Mouse (Mus musculus) kidney, postnatal 0 days (tissue): ENCODE measurements around the gene Slc39a10. TPM values are rescaled to one million over a fixed set of nuclear protein-coding genes. Genes with fewer than 3 reads are reported as not detected.

ENCODE experiments used
- ATAC-seq: fragments of 200-750 bp; cut with Nextera tagmentation; replicated peaks from 2 replicates; pipeline ENCODE4 v1.8.0; 2017; ENCODE audit warnings: low read depth, moderate number of reproducible peaks, moderate TSS enrichment, moderate library complexity; ENCODE audit not compliant: low FRiP score
- DNase-seq: peaks from one replicate; pipeline ENCODE4 v3.0.0-alpha.2; 2016; ENCODE audit warnings: low spot score
- H3K27ac ChIP-seq: fragments of 300-500 bp; sonication (generic); 2 replicates; pipeline ENCODE4 v1.5.1; 2014; ENCODE audit warnings: mild to moderate bottlenecking
- H3K27me3 ChIP-seq: fragments of 300-500 bp; sonication (generic); 2 replicates; pipeline ENCODE4 v1.6.1; 2014; ENCODE audit warnings: low read length, mixed read lengths; ENCODE audit not compliant: insufficient read depth
- H3K36me3 ChIP-seq: fragments of 300-500 bp; sonication (generic); 2 replicates; pipeline ENCODE4 v1.6.1; 2014; ENCODE audit warnings: low read length, mixed read lengths; ENCODE audit not compliant: insufficient read depth
- H3K4me1 ChIP-seq: fragments of 300-500 bp; sonication (generic); replicated peaks from 2 replicates; pipeline ENCODE4 v1.6.1; 2014; ENCODE audit warnings: antibody characterized with exemption, low read length, mixed read lengths; ENCODE audit not compliant: insufficient read depth
- H3K4me2 ChIP-seq: fragments of 300-500 bp; sonication (generic); 2 replicates; pipeline ENCODE4 v1.6.1; 2014; ENCODE audit warnings: mild to moderate bottlenecking, low read length, moderate library complexity, mixed read lengths
- H3K4me3 ChIP-seq: fragments of 300-500 bp; sonication (generic); replicated peaks from 2 replicates; pipeline ENCODE4 v1.5.1; 2014; ENCODE audit warnings: low read depth, low read length
- H3K9ac ChIP-seq: fragments of 300-500 bp; sonication (generic); 2 replicates; pipeline ENCODE4 v1.6.1; 2014; ENCODE audit warnings: low read depth, low read length
- H3K9me3 ChIP-seq: fragments of 300-500 bp; sonication (generic); replicated peaks from 2 replicates; pipeline ENCODE4 v1.6.1; 2016; ENCODE audit warnings: low read length, inconsistent platforms, mixed read lengths
- CTCF ChIP-seq: IDR thresholded peaks from 2 replicates; pipeline ENCODE4 v1.5.1; 2016; ENCODE audit warnings: antibody characterized with exemption, low read depth, mild to moderate bottlenecking, moderate library complexity
- WGBS: fragments of 180-500 bp; shearing (Covaris S2); extraction: QIAGEN DNeasy Blood & Tissue Kit; methylation state at CpG from one replicate; pipeline ENCODE4 v1.1.7; 2014; 5-methylcytosine and 5-hydroxymethylcytosine counted together
- polyA plus RNA-seq: library from polyadenylated mRNA; unstranded; fragments of >200 nt; fragmentation: Nextera tagmentation; extraction: Ambion mirVana; gene quantifications from 2 replicates; pipeline ENCODE4 v1.2.1, GENCODE M21; 2015

Gene Slc39a10
- polyA plus RNA-seq: 29.9 and 32.5 TPM in 2 replicates

DNA sequence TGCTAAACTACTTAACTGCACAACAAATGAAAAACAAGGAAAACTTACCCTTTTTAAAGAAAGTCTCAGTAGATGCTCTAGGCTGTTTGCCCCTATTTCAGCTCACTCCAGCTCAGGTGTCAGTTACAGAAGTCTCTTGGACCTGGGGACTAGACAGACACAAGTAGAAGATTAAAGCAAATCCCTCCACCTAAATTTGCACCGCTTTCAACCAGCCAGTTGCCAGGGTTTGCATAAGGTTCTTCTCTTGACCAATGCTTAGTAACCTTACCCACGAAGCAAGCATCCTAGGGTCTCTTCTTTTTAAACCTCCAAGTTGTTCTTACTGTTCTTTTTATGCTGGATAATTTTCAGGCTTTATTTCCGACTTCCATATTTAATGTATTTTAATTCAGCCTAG is at the start of gene Slc39a10:
Slc39a10 (minus strand) TSS at position 101 of the 400 bp plus-strand sequence.
- TF ChIP-seq CTCF: no peak
- ATAC-seq (no peak), DNase-seq (no peak)
- Histone ChIP-seq H3K27me3 (no peaks in the 10 kb centered on the region), H3K36me3 (no peaks in the 10 kb centered on the region), H3K9ac (no peak within 1 kb of the TSS), H3K27ac (no peak within 1 kb of the TSS), H3K4me1 (no peaks in the 10 kb centered on the region), H3K9me3 (no peaks in the 10 kb centered on the region), H3K4me2 (no peak within 1 kb of the TSS), H3K4me3 (no peak within 1 kb of the TSS)
- WGBS: 77% methylated on average over 3 of the region's 3 CpGs

DNA sequence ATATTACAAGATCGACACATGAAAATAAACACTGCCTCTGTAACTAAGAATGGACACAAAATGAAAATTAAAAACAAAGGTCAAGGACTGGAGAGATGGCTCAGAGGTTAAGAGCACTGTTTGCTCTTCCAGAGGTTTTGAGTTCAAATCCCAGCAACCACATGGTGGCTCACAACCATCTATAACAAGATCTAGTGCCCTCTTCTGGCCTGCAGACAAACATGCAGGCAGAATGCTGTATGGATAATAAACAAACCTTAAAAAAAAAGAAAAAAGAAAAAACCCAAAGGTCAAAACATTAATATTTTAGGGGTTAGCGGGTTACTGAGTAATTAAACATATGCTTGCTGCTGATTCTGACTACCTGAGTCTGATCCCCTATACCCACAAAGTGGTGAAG is 46.6 kb upstream of the Slc39a10 start:
- no peak overlapping the region for H3K4me2 ChIP-seq
- TF ChIP-seq CTCF: peak; percentile 13; the same call in 1 of the 2 replicates
- WGBS: 94% methylated on average over 2 of the region's 2 CpGs
- no peaks in the 10 kb centered on the region for H3K36me3 ChIP-seq
- no peaks in the 10 kb centered on the region for H3K27me3 ChIP-seq
- no peak overlapping the region for H3K4me3 ChIP-seq
- no peaks in the 10 kb centered on the region for H3K9me3 ChIP-seq
- ATAC-seq (no peak), DNase-seq (no peak)
- H3K9ac ChIP-seq: no peak overlapping the region
- no peaks in the 10 kb centered on the region for H3K4me1 ChIP-seq
- no peak overlapping the region for H3K27ac ChIP-seq

DNA sequence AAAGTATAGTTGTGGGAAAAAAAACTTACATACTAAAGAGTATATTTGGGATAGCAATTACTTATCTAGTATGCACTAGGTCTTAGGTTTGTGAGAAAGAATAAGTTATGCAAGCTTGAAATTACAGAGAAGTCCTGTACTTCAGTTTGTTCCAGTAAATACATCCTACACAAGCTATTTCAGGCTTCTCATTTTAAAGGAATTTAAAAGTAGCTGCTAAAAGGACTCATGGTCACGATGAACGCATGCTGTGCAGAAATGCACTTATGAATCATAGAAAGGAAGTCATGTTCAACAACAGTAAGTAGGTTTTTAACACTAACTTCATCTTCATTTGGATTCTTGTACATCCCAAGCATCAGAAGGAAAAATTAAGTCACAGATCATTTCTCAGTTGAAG is 45.0 kb upstream of the Slc39a10 start:
- no peak for ATAC-seq
- H3K4me1 ChIP-seq: no peaks in the 10 kb centered on the region
- no peaks in the 10 kb centered on the region for H3K9me3 ChIP-seq
- 83% methylated on average over 2 of the region's 2 CpGs for WGBS
- no peak overlapping the region for H3K9ac ChIP-seq
- no peak overlapping the region for H3K27ac ChIP-seq
- DNase-seq: no peak
- no peaks in the 10 kb centered on the region for H3K27me3 ChIP-seq
- no peak for TF ChIP-seq CTCF
- no peaks in the 10 kb centered on the region for H3K36me3 ChIP-seq
- no peak overlapping the region for H3K4me3 ChIP-seq
- H3K4me2 ChIP-seq: no peak overlapping the region

DNA sequence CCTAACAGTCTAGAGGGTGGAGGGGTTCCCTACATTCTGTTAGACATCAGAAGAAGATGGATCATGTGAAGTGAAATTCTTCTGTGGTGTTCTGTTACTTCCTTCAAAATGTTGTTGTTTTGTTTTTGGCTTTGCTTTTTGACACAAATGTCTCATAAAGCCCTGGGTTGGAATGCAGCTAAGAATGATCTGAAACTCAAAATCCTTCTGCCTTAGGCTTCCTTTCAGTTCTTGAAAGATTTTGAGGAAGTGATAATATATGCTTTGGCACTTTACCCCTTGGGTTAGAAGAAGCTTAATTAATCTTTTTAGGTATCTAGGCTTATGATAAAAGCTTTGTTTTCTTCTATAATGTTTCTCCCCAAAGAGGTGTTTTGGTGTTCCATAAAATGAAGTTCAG is 34.5 kb upstream of the Slc39a10 start:
- no peak for TF ChIP-seq CTCF
- no peak overlapping the region for H3K4me2 ChIP-seq
- H3K9ac ChIP-seq: no peak overlapping the region
- H3K4me1 ChIP-seq: no peaks in the 10 kb centered on the region
- no peak overlapping the region for H3K27ac ChIP-seq
- H3K36me3 ChIP-seq: no peaks in the 10 kb centered on the region
- H3K27me3 ChIP-seq: no peaks in the 10 kb centered on the region
- no peak overlapping the region for H3K4me3 ChIP-seq
- ATAC-seq (no peak), DNase-seq (no peak)
- no peaks in the 10 kb centered on the region for H3K9me3 ChIP-seq

DNA sequence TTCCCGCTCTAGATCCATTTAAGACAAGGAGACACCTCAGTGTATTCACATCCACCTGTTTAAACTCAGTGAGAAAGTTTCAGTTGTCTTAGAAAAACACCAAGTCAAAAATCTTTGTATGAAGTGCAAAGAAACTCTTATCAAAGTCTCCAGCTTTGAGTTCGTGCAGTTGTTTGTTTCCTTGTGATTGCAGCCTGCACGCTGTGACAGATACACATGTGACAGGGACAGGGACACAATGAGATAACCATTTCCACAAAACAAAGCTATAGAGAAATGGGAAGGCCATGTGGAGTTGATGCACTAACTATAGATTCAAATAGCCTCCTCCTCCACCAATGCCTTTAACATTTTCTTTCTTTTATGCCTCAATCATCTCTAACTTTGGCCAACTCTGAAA is 33.6 kb upstream of the Slc39a10 start:
- H3K4me1 ChIP-seq: no peaks in the 10 kb centered on the region
- no peak overlapping the region for H3K9ac ChIP-seq
- TF ChIP-seq CTCF: no peak
- H3K9me3 ChIP-seq: no peaks in the 10 kb centered on the region
- ATAC-seq (no peak), DNase-seq (no peak)
- no peaks in the 10 kb centered on the region for H3K27me3 ChIP-seq
- no peak overlapping the region for H3K4me2 ChIP-seq
- no peak overlapping the region for H3K4me3 ChIP-seq
- no peak overlapping the region for H3K27ac ChIP-seq
- no peaks in the 10 kb centered on the region for H3K36me3 ChIP-seq
- WGBS: 88% methylated on average over 3 of the region's 3 CpGs

- H3K9me3 ChIP-seq: no peaks in the 10 kb centered on the region
- ATAC-seq: no peak
- H3K4me2 ChIP-seq: no peak overlapping the region
- H3K27me3 ChIP-seq: no peaks in the 10 kb centered on the region
- peak; percentile 25; the same call in 1 of the 2 replicates for TF ChIP-seq CTCF
- no peak overlapping the region for H3K27ac ChIP-seq
- no peak for DNase-seq
- H3K36me3 ChIP-seq: no peaks in the 10 kb centered on the region
- H3K9ac ChIP-seq: no peak overlapping the region
- no peaks in the 10 kb centered on the region for H3K4me1 ChIP-seq
- H3K4me3 ChIP-seq: no peak overlapping the region
Observed at GRCm38 (mm10) chr1:46924992-46925391, 32.3 kb upstream of the Slc39a10 start.

DNA sequence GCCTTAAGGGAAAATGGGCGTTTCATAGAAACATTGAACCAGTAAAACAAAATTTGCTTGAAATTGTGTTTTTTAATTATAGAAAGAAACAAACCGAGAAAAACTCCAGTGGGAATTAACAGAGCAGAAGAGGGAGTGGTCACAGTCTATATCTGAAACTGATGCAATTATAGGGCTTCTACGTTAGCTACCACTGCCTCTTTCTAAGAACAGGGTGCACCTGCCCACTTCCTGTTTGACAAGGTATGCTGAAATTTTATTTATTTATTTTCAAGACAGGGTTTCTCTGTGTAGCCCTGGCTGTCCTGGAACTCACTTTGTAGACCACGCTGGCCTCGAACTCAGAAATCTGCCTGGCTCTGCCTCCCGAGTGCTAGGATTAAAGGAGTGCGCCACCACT is 30.3 kb upstream of the Slc39a10 start:
- Histone ChIP-seq H3K4me3 (no peak overlapping the region), H3K27me3 (no peaks in the 10 kb centered on the region), H3K27ac (no peak overlapping the region), H3K4me2 (no peak overlapping the region), H3K36me3 (no peaks in the 10 kb centered on the region), H3K9me3 (no peaks in the 10 kb centered on the region), H3K4me1 (no peaks in the 10 kb centered on the region), H3K9ac (no peak overlapping the region)
- TF ChIP-seq CTCF: no peak
- no peak for ATAC-seq
- no peak for DNase-seq
- WGBS: 86% methylated on average over 7 of the region's 7 CpGs
